Mouse (Mus musculus): ENCODE results near the gene Pard3.

GRCm38 (mm10) chr8:127251985-127252384 is 188.3 kb downstream of the Pard3 start:
- TF ChIP-seq POLR2A (IDR thresholded peaks at IDR 0.05; ENCODE audit: low read depth, low read length): no peak
- TF ChIP-seq CTCF (conservative IDR thresholded peaks at IDR 0.05; ENCODE audit: insufficient read depth, insufficient read length, low read depth, low read length): 0 out of 2 replicates have a peak, but pooled peaks have one; percentile 29
